Mouse (Mus musculus): ENCODE measurements around the gene AL731706.1.

DNA sequence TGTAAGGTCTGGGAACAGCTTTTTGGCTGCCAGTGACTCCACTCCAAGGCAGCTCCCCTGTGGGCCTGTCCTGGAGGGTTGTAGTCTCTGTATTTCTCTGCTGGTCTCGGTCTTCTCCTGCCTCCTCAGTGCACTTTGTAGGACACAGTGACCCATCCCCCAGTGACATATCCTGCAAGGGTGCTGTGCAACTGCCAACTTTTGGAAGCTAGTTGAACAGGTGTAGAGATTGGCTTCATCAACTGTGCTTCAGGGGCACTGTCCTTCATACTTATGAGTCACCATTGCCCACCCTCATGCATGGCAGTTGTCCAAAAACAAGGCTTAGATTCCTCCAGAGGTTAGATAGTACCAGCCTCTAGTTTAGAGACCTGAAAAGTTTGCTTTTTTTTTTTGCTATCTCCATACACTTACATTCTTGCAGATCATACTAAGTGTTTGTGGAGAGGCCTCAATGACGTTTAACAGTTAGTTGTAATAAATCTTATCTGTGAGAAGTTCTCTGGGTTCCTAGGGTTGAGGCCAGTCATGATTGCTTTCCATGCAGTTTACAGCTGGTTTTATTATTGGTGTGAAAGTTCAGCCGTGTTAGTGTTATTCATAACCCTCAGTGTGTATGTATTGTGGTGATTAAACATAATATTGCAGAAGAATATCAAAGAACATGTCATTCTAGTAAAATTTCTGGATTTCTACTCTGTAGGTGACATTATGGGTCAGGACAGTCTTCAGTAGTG, 29.2 kb upstream of the AL731706.1 start:
- TF ChIP-seq CTCF (IDR thresholded peaks at IDR 0.05) = no peak
- TF ChIP-seq EP300 (IDR thresholded peaks at IDR 0.05) = no peak

Data from lung, postnatal 0 days (tissue).